In the genomic region with DNA sequence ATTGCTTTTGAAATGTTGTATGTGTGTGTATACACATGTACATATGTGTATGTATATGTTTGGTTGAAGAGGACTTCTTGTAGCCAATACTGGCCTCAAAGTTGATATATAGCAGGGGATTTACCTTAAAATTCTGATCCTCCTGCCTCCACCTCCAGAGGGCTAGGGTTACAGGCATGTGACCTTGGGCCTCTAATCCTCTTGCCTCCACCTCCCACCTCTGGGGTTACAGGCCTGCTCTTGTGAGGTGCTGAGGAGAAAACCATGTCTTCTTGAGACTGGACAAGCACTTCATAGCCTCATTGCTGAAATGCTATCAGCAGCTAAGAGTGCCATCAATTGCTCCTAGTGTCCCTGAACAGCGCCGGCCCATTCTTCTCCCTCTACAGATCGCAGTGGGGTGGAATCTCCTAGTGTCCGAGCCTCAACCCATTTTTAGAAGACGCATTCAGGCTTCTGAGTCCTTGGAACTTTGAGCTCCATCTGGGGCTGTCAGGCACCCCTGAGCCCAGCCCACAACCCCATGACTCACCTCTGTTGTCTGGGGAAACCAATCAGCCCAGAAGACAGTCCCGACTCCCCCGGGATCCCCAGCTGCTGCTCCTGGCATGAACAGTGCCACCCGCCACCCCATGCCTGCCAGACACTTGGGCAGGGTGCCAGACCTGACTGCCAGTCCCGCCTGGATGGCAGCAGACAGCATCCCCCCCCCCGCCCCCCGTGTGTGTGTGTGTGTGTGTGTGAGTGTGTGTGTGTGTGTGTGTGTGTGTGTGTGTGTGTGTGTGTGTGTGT, we compare ENCODE assay signal across 7 mouse cellular contexts. TPM values are rescaled to one million over a fixed set of nuclear protein-coding genes. Genes with fewer than 3 reads are reported as not detected.
DNase-seq lines count a peak whose midpoint lies in the region; ATAC-seq lines count a peak whose summit lies in the region.

No protein-coding gene starts in this region.

- H3K9me3 ChIP-seq in embryonic facial prominence, embryonic 15.5 days (replicated peaks), result no peaks in the 10 kb centered on the region
- no peaks in the 10 kb centered on the region for H3K9me3 ChIP-seq in neural tube, embryonic 14.5 days (ENCODE audit: control insufficient read depth, low read length)

- intact Hi-C loops in left cerebral cortex, postnatal 4 days (cut with DNase I), result no loop called here

- 25% methylated on average over 10 of the region's 11 CpGs for WGBS in embryonic facial prominence, embryonic 15.5 days
- 21% methylated on average over 9 of the region's 11 CpGs for WGBS in neural tube, embryonic 14.5 days

- H3K4me1 ChIP-seq in embryonic facial prominence, embryonic 15.5 days, result peaks cover 28% of the 10 kb centered on the region
- H3K4me1 ChIP-seq in neural tube, embryonic 14.5 days (ENCODE audit: control insufficient read depth, insufficient read depth, low read length), result 0 out of 2 replicates have a peak, but pooled peaks cover 2% of the 10 kb centered on the region

- H3K27ac ChIP-seq in embryonic facial prominence, embryonic 15.5 days (replicated peaks), result peak overlapping the region; percentile 39
- peak overlapping the region; percentile 1; the same call in 1 of the 2 replicates for H3K27ac ChIP-seq in neural tube, embryonic 14.5 days (ENCODE audit: low read depth, low read length)

- H3K36me3 ChIP-seq in embryonic facial prominence, embryonic 15.5 days, result no peaks in the 10 kb centered on the region
- no peaks in the 10 kb centered on the region for H3K36me3 ChIP-seq in neural tube, embryonic 14.5 days (ENCODE audit: control insufficient read depth, insufficient read depth, low read length)

- H3K9ac ChIP-seq in embryonic facial prominence, embryonic 15.5 days, result no peak overlapping the region
- H3K9ac ChIP-seq in neural tube, embryonic 14.5 days (replicated peaks; ENCODE audit: low read depth, low read length), result no peak overlapping the region

- no peaks in the 10 kb centered on the region for H3K27me3 ChIP-seq in embryonic facial prominence, embryonic 15.5 days
- no peaks in the 10 kb centered on the region for H3K27me3 ChIP-seq in neural tube, embryonic 14.5 days (ENCODE audit: control insufficient read depth, insufficient read depth, low read length)

- H3K4me2 ChIP-seq in embryonic facial prominence, embryonic 15.5 days (replicated peaks), result peak overlapping the region; percentile 48; the same call in 1 of the 2 replicates
- H3K4me2 ChIP-seq in neural tube, embryonic 14.5 days (ENCODE audit: low read depth, low read length), result peak overlapping the region; percentile 37; the same call in 1 of the 2 replicates

- H3K4me3 ChIP-seq in embryonic facial prominence, embryonic 15.5 days (replicated peaks), result no peak overlapping the region
- H3K4me3 ChIP-seq in neural tube, embryonic 14.5 days (ENCODE audit: low read depth, low read length), result no peak overlapping the region

- DNase-seq in adrenal gland, postnatal 36 days, result peak; percentile 90 to 91
- DNase-seq in heart, adult 9 months (ENCODE audit: low spot score in 2 of 2), result peak; percentile 64 to 65
- peak; percentile 43 to 49 for DNase-seq in kidney, adult 8-10 months
- DNase-seq in left cerebral cortex, postnatal 4 days, result peak; percentile 98
- peak; percentile 41 for DNase-seq in thymus, postnatal 14 days

- ATAC-seq in embryonic facial prominence, embryonic 15.5 days (ENCODE audit: insufficient number of reproducible peaks, low FRiP score, low TSS enrichment, low read depth), result peak; percentile 83
- peak; percentile 87 for ATAC-seq in neural tube, embryonic 14.5 days (ENCODE audit: low read depth)

RNA-seq across cellular contexts. Expression of a gene that starts 30.6 kb away (rescaled TPM):
- 10 to 100 TPM; 54.8 to 55.5 TPM for total RNA-seq in adrenal gland, postnatal 36 days (2021)
- 8.7 and 9.0 TPM in 2 replicates for polyA plus RNA-seq in embryonic facial prominence, embryonic 15.5 days (2015; fragmentation: Nextera tagmentation; extraction: Ambion mirVana)
- total RNA-seq in left cerebral cortex, postnatal 4 days (2021), result 10 to 100 TPM; 32.7 to 45.3 TPM
- 5.6 and 6.8 TPM in 2 replicates for polyA plus RNA-seq in neural tube, embryonic 14.5 days (2014; fragmentation: Nextera tagmentation; extraction: Ambion mirVana)

Comparison
In these comparisons a context has a peak if more than half of its experiments do, and no peak if none do; other contexts are left out.
1. DNase-seq: peak in every context shown above with its lines; median percentile 98 in left cerebral cortex, postnatal 4 days; 90 in adrenal gland, postnatal 36 days; 64 in heart, adult 9 months; 46 in kidney, adult 8-10 months; 41 in thymus, postnatal 14 days.